Mouse (Mus musculus): ENCODE results near the gene Fignl2. TPM values are rescaled to one million over a fixed set of nuclear protein-coding genes. Genes with fewer than 3 reads are reported as not detected.
"Not testable (repeated sequence)": the region's sequence is repeated elsewhere in the genome, so short reads cannot be mapped to it uniquely, and the experiment has no call there.

Gene Fignl2
- total RNA-seq (2021), result under 1 TPM; 0.54 to 0.74 TPM
- long read RNA-seq, experiment 1, result 0 reads
- long read RNA-seq, experiment 2, result 0 reads

DNA sequence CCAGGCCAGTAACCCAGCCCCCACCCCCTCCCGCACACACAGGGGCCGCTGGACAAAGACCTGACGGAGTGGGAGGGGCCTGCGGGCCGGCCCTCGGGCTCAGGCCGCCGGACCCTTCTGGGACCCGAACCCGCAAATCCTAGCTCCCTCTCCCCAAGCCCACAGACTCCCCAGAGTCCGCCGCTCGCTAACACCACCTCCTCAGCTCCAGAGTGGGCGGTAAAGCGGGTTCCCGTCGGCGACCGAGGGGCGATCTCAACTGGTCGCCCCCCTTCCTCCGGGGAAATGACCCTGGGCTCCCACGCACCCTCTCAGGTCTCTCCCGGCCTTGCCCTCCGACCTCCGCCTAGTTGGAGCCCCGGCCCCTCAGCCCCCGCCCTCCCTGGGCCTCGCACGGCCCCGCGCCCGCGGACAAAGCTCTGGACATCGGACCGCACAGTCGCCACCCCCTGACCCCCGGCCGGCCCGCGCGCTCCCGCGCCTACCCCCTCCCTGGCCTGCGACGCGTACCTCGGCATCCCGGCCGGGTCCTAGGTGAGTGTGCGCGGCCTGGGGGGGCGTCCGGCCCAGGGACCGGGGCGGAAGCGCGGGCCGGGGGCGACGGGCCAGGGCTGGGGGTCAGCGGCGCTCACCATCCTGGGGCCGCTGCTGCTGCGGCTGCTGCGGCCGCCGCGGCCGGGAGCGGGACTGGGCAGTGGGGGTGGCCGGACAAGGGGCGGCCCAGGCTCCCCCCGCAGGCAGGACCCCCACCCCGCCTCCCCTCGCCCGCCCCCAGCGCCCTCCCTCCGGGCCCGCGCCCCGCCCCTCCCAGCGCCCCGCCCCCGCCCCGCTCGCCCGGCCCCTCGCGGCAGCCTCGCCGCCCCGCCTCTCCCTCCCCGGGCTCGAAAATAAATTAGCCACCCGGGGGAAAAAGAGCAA lies at the start of gene Fignl2:
Fignl2 (minus strand) TSS at position 755 of the 918 bp plus-strand sequence.
- no peak for DNase-seq
- intact Hi-C loops (cut with DNase I), result no loop called here

DNA sequence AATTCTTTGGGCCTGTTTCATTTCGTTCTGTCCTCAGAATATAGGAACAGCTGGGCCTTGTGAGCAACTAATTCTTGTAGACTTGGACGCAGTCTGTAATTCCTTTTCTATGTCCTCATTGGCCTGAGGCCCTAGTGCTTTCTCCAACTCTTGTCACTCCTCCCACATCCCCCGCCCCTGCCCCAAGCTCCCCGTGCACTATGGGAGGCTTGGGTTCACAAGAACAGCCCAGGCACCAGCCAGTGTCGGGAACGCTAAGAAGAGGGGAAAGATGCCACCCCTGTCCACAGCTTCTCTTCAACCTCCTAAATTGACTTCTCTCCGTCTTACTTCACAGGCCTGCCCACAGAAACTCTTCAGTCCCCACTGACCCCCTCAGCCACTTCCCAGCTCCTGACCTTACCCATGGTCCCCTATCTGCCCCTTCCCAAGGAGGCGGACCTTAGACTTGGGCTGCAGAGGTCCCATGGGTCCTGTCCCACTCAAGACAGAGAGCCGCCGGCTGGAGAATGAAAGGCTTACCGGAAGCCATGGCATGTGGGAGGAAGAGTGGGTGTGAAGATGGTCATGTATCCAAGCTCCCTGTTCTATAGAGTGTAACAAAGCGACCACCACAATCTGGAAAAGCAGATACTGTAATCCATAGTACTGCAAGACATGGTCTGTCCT lies 48.6 kb upstream of the Fignl2 start:
- intact Hi-C loops (cut with DNase I), result no loop called here
- DNase-seq, result peak in 1 of 2 experiments; percentile 59

DNA sequence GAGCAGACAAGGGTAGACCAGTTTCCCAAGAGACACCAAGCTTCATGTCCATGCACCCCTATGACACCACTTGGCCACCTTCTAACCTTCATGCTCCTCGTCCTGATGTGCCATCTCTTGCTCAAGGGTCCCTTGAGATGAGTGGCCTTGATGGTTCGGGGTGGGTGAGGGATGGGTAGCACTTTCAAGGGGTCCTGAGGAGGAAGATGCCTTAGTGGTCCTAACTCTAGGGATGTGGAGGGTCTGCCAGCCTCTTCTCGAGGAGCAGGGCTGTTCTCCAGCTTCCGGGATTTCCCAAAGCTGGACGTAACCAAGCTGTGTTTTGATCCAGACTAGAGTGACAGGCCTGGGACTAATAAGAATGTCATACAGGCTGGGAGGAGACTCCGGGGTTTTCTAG lies 47.2 kb upstream of the Fignl2 start:
- DNase-seq, result no peak
- intact Hi-C loops (cut with DNase I), result no loop called here

DNA sequence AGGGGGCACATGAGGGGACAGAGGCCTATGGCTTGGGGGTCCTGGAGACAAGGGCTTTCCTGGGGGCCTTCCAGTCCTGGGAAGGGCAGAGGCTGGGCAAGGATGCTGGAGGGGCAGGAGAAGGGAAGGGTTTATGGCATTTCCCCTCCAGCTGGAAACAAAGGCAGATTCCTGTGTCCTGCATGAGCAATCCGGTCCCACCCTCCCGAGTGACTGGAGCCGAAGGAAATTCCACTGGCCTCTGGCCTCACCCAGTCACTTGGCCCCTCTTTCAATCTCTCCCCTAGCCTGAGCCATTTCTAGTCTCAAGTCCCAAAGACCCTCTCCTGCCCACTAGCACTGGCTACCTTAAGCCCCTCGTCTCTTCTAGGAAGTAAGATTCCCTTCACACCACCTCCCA lies 44.8 kb upstream of the Fignl2 start:
- intact Hi-C loops (cut with DNase I), result no loop called here
- peak in 1 of 2 experiments; percentile 43 for DNase-seq

DNA sequence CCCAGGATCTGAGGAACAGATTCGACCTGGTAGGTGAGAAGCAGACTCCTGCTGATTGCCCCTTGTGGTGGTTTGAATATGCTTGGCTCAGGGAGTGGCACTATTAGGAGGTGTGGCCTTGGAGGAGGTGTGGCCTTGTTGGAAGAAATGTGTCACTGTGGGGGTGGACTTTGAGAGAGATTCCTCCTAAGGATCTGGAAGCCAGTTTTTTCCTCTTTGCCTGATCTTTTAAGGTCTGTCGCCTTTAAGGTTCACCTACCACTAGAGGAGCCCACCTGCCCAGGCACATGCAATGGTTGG lies 43.9 kb upstream of the Fignl2 start:
- intact Hi-C loops (cut with DNase I), result no loop called here

DNA sequence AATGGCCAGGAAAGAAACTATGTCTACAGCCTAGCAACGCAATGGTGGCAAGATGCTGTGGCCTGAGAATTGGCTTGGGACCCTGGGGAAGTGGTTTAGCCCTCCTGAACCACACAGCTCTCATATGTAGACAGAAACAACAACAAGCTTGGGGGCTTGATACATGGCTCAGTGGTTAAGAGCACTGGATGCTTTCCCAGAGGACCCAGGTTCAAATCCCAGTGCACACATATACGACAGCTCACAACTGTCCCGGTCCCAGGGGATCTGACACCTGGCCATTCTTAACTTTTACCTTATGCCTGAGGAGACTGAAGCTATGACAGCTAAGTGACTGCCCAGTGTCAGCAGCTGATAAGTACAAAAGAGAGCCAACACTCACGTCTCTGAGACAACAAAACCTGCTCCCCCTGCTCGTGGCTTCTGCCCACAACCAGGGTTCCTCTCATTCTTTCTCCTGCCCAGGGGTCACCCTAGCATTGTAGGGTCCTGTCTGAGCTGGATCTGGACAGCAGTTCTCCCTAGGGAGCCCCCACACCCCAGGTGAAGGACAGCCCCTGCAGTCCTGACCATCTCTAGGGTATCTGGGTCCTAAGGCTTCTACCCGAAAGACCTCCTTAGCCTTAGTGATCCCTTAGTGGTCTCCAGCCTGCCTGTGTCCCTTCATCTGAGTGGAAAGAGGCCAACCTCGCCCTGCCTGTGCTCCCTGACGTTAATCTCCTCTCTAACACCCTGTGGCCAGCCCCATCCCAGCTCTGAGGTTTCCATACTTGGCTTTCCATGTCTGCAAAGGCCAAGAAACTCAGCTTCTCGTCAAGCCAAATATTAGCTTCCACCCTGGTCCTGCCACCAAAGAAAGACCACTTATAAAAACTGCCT lies 43.3 kb upstream of the Fignl2 start:
- DNase-seq, result no peak
- intact Hi-C loops (cut with DNase I), result no loop called here

More for the DNA sequence above, 43.9 kb upstream of the Fignl2 start:
- no peak for DNase-seq

DNA sequence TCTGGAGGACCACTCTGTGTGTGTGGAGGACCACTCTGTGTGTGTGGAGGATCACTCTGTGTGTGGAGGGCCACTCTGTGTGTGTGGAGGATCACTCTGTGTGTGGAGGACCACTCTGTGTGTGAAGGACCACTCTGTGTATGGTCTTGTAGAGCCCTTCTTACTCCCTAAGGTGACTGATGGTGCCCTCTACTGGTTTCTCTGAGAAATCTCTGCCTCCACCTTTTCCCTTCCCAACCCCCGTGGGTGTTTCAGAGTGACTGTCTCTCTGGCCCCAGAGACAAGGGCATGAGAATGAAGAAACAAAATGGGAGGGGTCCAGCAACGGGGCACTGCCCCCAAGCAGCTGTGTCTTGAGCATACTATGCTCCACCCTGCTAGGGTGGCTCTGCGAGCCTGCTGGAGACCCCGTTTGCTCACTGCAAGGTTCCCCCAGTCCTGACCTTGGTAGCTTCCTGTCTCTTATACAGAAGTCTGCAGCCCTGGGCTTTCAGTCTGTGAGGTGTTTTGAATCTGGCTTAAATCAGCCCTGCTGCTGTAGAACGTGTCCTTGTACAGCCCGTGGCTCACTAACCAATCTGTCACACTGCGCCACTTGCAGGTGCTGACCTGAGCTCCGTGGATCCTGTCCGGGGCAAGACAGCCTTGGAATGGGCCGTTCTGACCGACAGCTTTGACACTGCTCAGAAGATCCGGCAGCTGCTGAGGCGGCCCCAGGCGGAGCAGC lies 40.2 kb upstream of the Fignl2 start:
- no peak for DNase-seq
- intact Hi-C loops (cut with DNase I), result no loop called here

DNA sequence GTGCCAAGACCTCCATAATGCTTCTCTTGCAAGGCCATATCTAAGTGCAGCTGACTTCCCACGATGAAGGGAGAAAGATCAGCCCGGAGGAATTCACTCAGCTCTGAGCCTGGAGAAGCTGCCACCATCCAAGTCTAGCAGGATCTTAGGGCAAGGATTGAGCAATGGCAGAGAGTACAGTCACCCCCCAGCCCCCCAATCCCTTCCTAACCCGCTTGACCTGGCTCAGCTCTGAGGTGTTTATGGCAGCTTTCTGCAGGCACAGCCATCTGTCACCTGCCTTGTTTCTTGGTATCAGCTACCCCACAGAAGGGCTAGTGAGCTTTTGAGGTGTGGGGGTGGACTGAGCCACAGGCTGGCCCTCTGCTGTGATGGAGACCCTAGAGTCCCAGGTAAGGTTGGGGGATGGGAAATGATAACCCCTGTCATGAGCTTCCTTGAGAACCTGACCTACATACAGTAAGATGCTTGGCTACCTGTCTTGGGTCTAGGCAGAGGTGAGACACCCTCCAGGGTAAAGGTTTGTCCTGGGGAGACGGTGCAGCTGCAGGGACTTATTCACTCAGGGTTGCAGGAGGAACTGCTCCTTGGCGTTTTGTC lies 37.2 kb upstream of the Fignl2 start, which contains the start of gene Ankrd33:
Ankrd33 (plus strand) TSS at position 245 of the 600 bp plus-strand sequence.
- intact Hi-C loops (cut with DNase I), result no loop called here
- DNase-seq, result no peak

DNA sequence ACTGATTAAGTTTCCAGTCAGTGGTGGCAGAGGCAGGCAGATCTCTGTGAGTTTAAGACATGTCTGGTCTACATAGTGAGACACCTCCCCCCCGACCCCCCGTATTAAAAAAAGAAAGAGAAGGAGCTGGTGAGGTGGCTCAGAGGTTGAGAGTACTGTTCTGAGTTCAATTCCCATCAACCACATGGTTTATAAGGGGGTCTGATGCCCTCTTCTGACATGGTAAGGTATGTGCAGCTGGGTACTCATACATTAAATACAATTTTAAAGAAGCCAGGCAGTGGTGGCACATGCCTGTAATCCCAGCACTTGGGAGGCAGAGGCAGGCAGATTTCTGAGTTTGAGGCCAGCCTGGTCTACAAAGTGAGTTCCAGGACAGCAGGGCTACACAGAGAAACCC lies 35.4 kb upstream of the Fignl2 start:
- DNase-seq; intact Hi-C loops (cut with DNase I): not testable (repeated sequence)

DNA sequence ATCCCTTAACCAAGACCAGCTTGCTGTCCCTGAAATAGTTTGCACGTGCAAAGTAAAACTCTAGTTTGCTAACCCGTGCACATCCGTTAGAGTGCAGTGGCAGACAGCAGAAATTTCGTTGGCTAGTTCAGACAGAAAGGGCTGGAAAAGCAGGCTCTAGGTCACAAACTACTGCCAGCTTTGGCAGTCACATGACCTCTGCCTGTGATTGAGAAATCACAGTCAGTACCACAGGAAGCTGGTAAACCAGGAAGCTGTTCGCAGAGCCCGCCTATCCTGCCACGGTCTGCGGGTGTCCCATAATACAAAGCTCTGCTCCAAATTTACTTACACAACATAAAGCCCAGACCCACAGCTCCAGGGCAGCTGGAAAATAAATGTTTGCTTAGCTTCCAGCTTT lies 34.8 kb upstream of the Fignl2 start:
- peak in 1 of 2 experiments; percentile 45 for DNase-seq
- intact Hi-C loops (cut with DNase I), result no loop called here

DNA sequence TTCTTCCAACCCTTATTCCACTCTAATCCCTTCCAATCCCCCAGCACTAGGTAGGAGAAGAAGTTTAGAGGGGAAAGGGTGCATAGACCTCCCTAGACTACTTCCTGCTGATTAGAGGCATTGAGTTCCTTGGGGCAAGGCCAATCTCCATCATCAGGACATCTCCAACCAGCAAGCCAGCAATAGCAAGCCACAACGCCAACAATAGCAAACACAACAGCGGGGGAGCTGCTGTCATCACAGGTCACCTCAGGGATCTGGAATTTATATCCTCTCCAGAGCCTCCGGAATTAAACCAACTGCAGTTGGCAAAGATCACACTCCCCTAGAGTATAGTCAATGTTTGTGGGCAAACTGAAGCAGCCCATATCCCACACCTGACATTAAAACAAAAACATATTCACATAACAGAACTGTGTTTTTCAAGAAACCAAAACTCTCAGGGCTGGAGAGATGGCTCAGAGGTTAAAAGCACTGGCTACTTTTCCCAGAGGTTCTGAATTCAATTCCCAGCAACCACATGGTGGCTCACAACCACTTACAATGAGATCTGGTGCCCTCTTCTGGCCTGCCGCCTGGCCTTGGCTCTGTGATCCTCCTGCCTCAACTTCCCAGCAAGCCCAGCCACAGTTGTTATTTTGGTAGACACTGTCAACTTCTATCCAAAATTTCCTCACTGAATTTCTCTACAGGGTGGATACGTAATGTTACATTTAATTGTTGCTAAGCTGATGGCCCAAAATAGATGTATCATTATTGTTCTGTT lies 29.7 kb upstream of the Fignl2 start:
- intact Hi-C loops (cut with DNase I), result loop anchor here (10.0 kb wide), 1 partner anchor 343 kb away; the partner anchor contains the start of gene Slc4a8

DNA sequence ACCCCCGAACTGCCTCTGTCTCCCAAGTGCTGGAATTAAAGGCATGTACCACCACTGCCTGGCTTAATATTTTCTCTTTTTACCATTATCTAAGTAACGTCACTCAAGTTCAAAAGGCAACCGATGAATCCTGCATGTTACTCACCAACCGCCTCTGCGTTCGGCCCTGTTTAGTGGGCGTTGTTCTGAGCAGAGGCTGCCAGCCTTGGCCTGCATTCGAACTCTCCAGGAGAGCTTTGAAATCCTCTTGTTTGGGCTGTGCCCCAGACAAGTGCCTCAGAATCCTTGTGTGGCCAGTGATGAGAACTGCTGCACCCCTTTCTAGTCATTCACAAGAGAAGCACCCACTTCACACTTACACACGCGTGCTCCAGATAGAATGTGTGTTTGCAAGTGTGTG lies 27.6 kb upstream of the Fignl2 start:
- no peak for DNase-seq
- intact Hi-C loops (cut with DNase I), result loop anchor here (10.0 kb wide), 1 partner anchor 341 kb away; the partner anchor contains the start of gene Slc4a8

More for the DNA sequence above, 29.7 kb upstream of the Fignl2 start:
- DNase-seq, result no peak

DNA sequence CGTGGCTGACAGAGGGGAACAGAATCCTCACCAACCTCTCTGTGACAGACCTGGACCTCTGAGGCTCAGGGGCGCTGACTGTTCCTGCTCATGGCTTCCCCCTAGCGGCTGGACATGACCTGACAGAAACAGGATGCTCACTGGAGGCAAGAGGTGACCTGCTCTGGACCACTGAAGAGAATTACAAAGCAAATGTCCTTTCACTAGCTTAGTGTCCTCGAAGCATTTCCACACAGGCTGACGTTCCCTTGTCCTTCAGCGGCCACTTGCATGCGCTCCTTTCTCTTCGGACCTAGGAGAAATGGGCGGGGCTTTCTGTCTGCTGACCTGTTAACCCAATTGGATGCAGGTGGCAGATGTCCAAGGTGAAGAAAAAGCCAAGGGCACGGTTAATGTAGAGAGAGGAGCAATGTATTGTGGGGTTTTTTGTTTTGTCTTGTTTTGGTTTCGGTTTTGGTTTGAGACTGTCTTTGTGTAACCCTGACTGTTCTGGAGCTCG lies 27.2 kb upstream of the Fignl2 start:
- intact Hi-C loops (cut with DNase I), result loop anchor here (10.0 kb wide), 1 partner anchor 341 kb away; the partner anchor contains the start of gene Slc4a8
- peak; percentile 77 to 78 for DNase-seq

DNA sequence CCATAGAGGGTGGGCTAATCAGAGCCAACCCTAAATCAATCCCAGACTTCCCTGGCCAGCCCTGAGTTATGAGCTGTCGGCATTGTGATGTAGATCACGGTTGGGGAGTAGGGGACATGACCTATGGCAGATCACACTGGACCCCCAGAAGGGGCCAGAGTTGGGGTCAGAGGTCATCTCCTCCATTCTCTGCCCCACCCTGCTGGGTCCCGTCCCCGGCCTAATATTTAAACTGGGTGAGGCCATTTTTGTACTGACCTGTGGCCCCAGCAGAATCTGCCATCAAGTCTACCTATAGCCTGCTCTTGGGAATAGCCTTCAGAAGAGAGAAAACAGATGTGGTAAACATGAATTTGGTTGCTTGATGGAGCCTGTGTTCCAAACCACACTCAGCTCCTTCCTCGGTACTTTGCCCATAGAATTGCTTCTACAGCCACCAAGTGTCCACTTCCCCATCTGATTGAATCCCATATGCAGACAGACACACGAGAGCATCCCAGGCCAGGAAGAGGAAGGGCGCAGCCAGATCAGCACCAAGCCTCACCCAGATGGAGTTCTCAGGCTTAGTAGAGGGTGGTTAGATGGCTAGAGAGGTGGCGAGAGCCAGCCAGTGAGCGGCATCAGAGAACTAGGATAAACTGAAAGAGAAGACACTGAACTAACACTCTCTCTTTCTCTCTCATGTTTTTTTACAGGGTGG lies 25.4 kb upstream of the Fignl2 start:
- intact Hi-C loops (cut with DNase I), result loop anchor here (10.0 kb wide), 1 partner anchor 339 kb away; the partner anchor contains the start of gene Slc4a8
- DNase-seq, result no peak

DNA sequence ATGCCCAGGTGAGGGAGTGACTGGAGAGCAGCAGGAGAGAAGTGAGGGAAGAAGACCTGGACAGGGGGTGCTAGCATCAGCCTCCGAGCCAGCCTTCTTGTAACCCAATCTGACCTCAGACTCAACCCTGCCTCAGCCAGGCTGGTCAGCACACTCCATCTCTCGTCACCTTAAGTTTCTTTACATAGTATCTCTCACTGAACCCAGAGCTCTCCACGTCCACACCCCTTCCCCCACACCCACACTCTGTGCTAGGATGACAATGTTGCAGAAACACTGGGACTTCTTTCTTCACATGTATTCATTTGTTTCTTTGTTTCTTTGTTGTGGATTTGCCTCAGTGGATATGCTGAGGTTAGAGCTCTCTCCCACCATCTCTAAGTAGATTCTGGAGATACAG lies 22.6 kb upstream of the Fignl2 start:
- intact Hi-C loops (cut with DNase I), result loop anchor here (10.0 kb wide), 1 partner anchor 336 kb away; the partner anchor contains the start of gene Slc4a8
- DNase-seq, result no peak

DNA sequence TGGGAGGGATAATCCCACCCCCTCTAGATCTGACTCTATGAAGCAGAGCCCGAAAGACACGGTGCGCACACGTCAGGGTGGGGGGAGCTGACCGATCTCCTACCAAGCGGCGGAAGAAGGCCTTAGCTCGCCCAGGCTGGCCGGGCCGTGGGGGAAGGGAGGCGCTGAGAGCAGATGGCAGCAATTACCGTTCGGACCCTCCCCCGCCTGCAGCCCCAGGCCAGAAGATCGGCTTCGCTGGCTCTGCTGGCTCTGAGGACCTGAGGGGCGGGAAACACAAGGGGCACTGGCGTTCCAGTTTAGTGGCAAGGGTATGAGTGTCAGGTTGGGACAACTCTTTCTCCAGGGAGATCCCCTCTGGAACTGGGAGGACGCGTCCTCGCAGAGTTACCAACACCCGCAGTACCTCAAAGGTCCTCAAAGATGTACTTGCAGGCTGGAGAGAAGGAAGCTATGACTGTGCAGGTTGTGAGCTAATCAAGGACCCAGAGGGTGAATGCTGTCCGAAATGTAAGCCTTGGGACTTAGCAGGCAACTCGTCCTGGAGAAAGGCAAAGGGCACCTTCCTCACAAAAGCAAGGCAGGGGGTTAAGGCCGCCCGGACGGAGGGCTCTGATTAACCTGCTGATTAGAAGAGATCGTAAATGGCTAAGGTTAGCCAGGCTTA lies 19.8 kb upstream of the Fignl2 start:
- no peak for DNase-seq
- intact Hi-C loops (cut with DNase I), result no loop called here

DNA sequence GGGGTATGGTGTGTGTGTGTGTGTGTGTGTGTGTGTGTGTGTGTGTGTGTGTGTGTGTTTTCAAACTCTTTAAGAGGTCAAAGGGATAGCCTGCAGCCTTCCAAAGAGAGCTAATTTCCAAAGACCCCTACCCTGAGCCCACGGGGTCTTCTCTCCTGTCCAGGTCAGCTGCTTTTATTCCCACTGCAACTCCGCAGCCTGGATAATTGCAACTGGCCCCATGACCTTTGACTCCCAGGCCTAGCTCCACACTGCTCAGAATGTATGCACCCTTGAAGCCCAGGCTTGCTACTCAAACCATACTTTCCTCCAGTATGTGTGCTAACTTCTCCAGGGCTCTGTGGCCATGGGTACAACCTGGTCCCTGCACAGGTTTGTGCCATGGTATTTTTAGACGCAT lies 17.0 kb upstream of the Fignl2 start:
- intact Hi-C loops (cut with DNase I), result no loop called here
- no peak for DNase-seq

Data from gastrocnemius, postnatal 36 days (tissue).